Mouse (Mus musculus): ENCODE data around the gene Pomt1. TPM values are rescaled to one million over a fixed set of nuclear protein-coding genes. Genes with fewer than 3 reads are reported as not detected.

Gene Pomt1
- polyA plus RNA-seq (2015; fragmentation: Nextera tagmentation; extraction: Ambion mirVana), result 24.4 and 24.9 TPM in 2 replicates

DNA sequence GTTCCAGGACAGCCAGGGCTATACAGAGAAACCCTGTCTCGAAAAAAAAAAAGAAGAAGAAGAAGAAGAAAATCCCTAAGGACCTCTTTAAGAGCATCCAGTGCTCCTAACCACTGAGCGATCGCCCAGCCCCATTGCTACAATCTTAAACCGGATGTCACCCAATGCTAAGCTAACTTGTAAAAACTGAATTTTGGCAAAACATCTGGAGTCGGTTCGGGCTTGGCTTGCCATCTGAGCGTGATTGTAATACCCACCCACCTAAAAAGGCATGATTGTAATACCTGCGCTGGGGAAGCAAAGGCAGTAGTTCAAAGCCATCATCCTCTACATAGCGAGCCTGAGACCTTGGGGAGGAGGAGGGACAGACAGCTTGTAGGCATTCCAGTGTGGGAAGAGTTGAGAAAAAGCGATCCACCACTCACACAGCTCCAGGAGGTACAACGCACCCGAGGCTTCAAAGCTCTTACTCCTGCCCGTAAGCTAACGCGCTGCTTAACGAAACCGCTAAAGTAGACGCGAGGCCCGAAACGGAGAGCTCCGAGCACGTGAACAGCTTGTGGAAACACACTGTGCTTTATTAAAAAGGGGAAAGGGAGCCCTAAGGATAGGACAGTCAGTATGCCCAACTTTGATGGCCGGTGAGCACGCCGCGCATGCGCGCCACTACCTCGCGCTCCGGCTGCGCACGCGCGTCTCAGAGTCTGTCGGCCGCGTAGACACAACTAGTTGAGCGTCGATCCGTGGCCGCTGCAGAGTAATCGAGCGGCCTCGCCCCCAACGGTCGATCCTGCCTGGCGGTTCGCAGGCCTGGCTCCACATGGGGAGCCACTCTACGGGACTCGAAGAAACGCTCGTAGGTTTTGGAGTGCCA lies at the start of gene Pomt1:
Gene Pomt1, plus strand, starts transcription at position 705 of the 874 bp plus-strand sequence.
- no peaks in the 10 kb centered on the region for H3K9me3 ChIP-seq
- H3K36me3 ChIP-seq, result peaks cover 42% of the 10 kb centered on the region
- peak within 1 kb of the TSS; percentile 84 for H3K9ac ChIP-seq
- H3K4me3 ChIP-seq, result peak within 1 kb of the TSS; percentile 59
- ATAC-seq (ENCODE audit: low FRiP score), result peak; percentile 92
- peaks cover 28% of the 10 kb centered on the region for H3K4me1 ChIP-seq (replicated peaks)
- no peaks in the 10 kb centered on the region for H3K27me3 ChIP-seq
- WGBS, result under 1% methylated on average over 54 of the region's 54 CpGs
- H3K27ac ChIP-seq, result peak within 1 kb of the TSS; percentile 88
- peak within 1 kb of the TSS; percentile 92 for H3K4me2 ChIP-seq

DNA sequence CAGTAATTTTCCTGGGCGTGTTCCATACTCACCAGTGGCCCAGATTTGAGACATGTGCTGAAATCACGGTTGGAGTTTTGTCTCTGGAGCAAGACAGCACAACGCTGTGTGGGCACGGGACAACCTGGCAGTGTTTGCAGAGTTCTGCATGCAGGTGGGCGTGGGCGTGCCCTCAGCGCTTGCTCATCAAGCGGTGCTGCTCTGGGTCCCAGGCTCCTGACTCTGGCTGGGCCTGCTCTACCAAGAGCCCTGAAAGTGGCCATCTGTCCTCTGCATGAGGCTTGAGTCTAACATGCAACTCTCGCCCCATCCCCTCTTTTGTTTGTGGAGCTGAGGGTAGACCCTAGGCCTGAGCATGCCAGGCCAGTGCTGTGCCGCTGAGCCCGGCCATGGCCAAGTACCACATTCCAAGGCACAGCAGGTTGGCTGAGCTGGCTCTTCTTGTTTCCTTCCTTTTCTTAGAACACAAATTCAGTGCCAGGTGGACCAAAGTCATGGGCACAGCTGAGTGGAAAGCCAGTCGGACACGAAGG lies 49.3 kb upstream of the Pomt1 start:
- Histone ChIP-seq H3K9ac (no peak overlapping the region), H3K27me3 (no peaks in the 10 kb centered on the region), H3K36me3 (peaks cover 85% of the 10 kb centered on the region), H3K27ac (no peak overlapping the region), H3K4me3 (no peak overlapping the region), H3K4me1 (replicated peaks) (peaks cover 20% of the 10 kb centered on the region), H3K9me3 (no peaks in the 10 kb centered on the region), H3K4me2 (no peak overlapping the region)
- ATAC-seq (ENCODE audit: low FRiP score), result no peak
- 93% methylated on average over 13 of the region's 13 CpGs for WGBS

DNA sequence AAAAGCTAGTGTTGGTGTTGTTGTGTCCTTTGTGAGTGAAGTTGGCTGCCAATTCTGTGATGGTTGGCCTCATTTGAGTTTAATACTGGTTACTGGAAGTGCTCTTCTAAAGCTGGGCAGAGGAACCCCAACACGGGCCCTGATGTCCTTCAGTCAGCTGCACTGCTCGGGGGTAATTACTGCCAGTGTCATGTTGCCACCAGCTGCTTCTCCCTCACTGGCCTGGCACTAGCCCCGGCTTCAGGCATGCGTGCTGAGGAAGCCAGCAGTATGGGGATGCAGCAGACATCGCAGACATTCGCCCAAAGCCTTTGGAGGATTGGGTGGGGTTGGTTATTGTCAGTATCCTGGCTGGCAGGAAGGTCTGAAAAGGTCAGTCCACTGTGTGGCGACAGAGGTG lies 48.7 kb upstream of the Pomt1 start:
- WGBS, result 83% methylated on average over 7 of the region's 7 CpGs
- no peak overlapping the region for H3K4me2 ChIP-seq
- H3K9ac ChIP-seq, result no peak overlapping the region
- H3K4me3 ChIP-seq, result no peak overlapping the region
- H3K36me3 ChIP-seq, result peaks cover 90% of the 10 kb centered on the region
- ATAC-seq (ENCODE audit: low FRiP score), result no peak
- H3K27ac ChIP-seq, result no peak overlapping the region
- H3K4me1 ChIP-seq (replicated peaks), result peaks cover 15% of the 10 kb centered on the region
- H3K27me3 ChIP-seq, result no peaks in the 10 kb centered on the region
- H3K9me3 ChIP-seq, result no peaks in the 10 kb centered on the region

DNA sequence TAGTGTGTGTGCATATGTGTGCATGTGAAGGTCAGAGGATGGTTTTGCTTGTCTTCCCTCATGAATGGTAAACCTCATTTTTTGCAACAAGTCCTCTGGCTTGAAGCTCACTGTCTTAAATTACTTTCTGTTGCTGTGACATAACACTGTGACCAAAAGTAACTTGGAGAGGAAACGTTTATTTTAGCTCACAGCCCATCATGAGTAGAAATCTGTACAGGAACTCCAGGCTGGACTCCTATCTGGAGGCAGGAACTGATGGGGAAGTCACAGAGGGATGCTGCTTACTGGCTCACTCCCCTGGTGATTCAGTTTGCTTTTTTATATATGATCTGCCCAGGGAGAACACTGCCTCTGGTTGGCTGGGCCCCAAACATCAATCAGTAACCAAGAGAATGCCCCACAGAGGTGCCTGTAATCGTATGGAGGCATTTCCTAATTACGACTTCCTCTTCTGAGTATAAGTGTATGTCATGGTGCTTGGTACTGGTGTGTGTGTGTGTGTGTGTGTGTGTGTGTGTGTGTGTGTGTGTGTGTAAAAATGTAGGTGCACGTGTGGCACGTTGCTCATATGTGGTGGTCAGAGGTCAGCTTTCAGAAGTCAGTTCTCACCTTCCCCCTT lies 47.2 kb upstream of the Pomt1 start:
- ATAC-seq (ENCODE audit: low FRiP score), result no peak
- Histone ChIP-seq H3K27me3 (no peaks in the 10 kb centered on the region), H3K4me3 (no peak overlapping the region), H3K4me1 (replicated peaks) (peaks cover under 1% of the 10 kb centered on the region), H3K4me2 (no peak overlapping the region), H3K27ac (no peak overlapping the region), H3K9ac (no peak overlapping the region), H3K36me3 (peaks cover 93% of the 10 kb centered on the region), H3K9me3 (no peaks in the 10 kb centered on the region)
- 86% methylated on average over 5 of the region's 5 CpGs for WGBS

DNA sequence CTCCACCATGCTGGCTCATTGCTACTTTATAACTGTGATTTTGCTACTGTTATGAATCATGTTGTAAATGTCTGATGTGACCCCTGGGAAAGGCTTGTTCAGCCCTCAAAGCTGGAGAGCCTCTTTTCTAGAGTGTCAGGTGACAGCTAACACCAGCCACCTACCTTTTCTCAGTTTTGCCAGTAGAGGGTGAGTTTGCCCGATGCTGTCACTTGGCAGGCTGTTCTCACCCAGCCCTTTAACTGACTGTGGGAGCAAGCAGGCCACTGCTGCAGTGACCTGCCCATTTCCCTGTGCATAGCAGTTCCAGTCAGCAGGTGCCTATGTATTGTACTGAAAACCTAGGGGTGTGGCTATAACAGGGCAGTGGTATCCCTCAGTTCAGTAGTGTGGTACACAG lies 45.8 kb upstream of the Pomt1 start:
- Histone ChIP-seq H3K4me2 (no peak overlapping the region), H3K36me3 (peaks cover 96% of the 10 kb centered on the region), H3K27me3 (no peaks in the 10 kb centered on the region), H3K9ac (no peak overlapping the region), H3K4me3 (no peak overlapping the region), H3K9me3 (no peaks in the 10 kb centered on the region), H3K4me1 (replicated peaks) (no peaks in the 10 kb centered on the region), H3K27ac (no peak overlapping the region)
- 86% methylated on average over 1 of the region's 1 CpGs for WGBS
- no peak for ATAC-seq (ENCODE audit: low FRiP score)

DNA sequence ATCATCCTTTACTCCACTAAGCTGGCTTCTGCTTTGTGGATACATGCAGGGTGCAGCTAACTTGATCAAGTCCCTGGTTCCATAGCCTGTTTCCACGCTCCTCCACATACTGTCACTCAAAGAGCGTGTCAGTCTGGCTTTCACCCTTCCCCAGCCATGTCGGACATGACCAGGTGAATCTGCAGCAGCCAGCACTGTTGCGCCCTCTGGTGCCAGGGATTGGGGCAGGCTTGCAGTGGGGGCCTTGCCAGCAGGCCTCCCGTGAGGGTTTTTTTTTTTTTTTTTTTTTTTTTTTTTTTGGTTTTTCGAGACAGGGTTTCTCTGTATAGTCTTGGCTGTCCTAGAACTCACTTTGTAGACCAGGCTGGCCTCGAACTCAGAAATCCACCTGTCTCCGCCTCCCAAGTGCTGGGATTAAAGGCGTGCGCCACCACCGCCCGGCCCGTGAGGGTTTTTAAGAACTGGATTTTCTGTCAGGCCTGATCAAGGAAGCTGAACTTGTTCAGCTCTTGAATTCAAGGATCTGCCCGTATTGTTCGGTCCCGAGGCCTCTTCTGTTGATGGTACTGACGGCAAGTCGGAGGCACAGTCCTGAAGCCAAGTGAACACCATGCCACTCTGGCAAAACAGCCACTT lies 44.4 kb upstream of the Pomt1 start:
- Histone ChIP-seq H3K9ac (no peak overlapping the region), H3K4me1 (replicated peaks) (no peaks in the 10 kb centered on the region), H3K36me3 (peaks cover 97% of the 10 kb centered on the region), H3K9me3 (no peaks in the 10 kb centered on the region), H3K4me3 (no peak overlapping the region), H3K27me3 (no peaks in the 10 kb centered on the region), H3K27ac (no peak overlapping the region), H3K4me2 (no peak overlapping the region)
- WGBS, result 87% methylated on average over 16 of the region's 18 CpGs
- ATAC-seq (ENCODE audit: low FRiP score), result no peak

DNA sequence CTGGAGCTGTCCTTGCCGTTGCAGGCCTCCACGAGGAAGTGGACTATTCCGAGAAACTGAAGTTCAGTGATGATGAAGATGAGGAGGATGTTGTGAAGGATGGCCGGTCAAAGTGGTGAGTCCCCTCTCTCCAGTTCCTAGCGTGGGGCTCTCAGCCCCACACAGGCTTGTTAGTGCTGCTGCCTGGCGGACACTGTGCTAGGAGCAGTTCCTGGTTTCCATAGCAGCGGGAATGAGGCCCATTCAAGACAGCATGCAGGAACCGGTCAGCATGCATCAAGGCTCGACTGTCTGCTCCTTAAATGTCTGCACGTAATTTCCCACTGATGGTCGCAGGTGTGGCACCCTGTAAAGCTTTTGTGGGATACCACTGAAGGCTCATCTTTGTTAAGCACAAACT lies 37.4 kb upstream of the Pomt1 start:
- 80% methylated on average over 11 of the region's 11 CpGs for WGBS
- H3K9me3 ChIP-seq, result no peaks in the 10 kb centered on the region
- H3K36me3 ChIP-seq, result peaks cover 100% of the 10 kb centered on the region
- no peak for ATAC-seq (ENCODE audit: low FRiP score)
- H3K9ac ChIP-seq, result no peak overlapping the region
- no peak overlapping the region for H3K4me2 ChIP-seq
- H3K27ac ChIP-seq, result no peak overlapping the region
- no peaks in the 10 kb centered on the region for H3K27me3 ChIP-seq
- no peak overlapping the region for H3K4me3 ChIP-seq
- H3K4me1 ChIP-seq (replicated peaks), result 0 out of 2 replicates have a peak, but pooled peaks cover 3% of the 10 kb centered on the region

DNA sequence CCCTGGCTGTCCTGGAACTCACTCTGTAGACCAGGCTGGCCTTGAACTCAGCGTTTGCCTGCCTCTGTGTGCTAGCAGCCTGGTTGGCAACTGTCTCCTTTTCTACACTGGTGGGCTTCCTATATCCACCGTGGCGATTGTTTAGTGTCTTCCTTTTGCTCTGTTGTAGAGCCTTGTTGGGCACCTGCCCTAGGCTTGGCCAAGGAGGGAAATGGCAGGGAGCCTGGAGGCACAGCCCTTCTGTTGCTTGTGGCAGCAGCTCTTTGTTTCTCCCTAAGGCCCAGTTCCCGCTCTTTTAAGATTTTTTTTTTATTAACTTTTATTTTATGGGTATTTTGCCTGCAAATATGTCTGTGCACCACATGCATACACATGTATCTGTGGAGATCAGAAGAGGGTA lies 36.4 kb upstream of the Pomt1 start:
- ATAC-seq (ENCODE audit: low FRiP score), result no peak
- Histone ChIP-seq H3K27me3 (no peaks in the 10 kb centered on the region), H3K4me2 (no peak overlapping the region), H3K27ac (peak overlapping the region; percentile 40; the same call in 1 of the 2 replicates), H3K9ac (no peak overlapping the region), H3K9me3 (no peaks in the 10 kb centered on the region), H3K4me1 (replicated peaks) (0 out of 2 replicates have a peak, but pooled peaks cover 3% of the 10 kb centered on the region), H3K36me3 (peaks cover 100% of the 10 kb centered on the region), H3K4me3 (no peak overlapping the region)
- 95% methylated on average over 4 of the region's 4 CpGs for WGBS

DNA sequence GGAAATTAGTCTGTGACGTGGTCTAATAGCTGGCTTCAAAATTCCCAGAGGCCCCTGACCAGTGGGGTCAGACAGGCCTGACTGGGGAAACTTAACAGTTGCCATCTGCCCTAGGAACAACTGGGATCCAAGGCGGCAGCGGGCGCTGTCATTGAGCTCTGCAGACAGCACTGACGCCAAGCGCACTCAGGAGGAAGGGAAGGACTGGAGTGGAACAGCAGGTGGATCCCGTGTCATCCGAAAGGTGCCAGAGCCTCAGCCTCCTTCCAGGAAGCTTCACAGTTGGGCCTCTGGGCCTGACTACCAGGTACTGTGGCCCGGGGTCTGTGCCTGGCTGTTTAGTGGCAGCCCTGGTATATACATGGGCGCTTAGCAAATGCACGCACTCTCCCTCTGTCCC lies 35.7 kb upstream of the Pomt1 start:
- Histone ChIP-seq H3K27me3 (no peaks in the 10 kb centered on the region), H3K27ac (peak overlapping the region; percentile 66), H3K36me3 (peaks cover 100% of the 10 kb centered on the region), H3K9ac (no peak overlapping the region), H3K4me3 (no peak overlapping the region), H3K9me3 (no peaks in the 10 kb centered on the region), H3K4me2 (no peak overlapping the region), H3K4me1 (replicated peaks) (0 out of 2 replicates have a peak, but pooled peaks cover 3% of the 10 kb centered on the region)
- 88% methylated on average over 11 of the region's 11 CpGs for WGBS
- ATAC-seq (ENCODE audit: low FRiP score), result no peak

DNA sequence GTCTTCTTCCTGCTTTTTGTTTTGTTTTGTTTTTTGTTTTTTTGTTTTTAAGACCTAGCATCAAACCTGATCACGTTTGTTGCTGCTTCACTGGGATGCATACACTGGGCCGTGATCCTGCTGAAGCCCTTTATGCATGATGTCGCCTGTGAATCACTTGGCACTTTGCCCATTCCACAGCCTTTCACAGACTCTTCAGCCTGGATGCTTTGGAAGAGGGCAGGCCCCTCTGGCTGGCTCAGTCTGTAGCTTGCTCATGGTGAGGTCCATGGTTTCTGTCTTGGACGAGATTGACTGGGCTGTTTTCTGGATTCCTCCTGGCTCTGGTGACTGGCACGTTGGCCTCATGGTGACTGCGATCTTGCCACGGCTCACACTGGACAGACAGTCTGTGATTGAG lies 34.9 kb upstream of the Pomt1 start:
- 0 out of 2 replicates have a peak, but pooled peaks cover 3% of the 10 kb centered on the region for H3K4me1 ChIP-seq (replicated peaks)
- peaks cover 100% of the 10 kb centered on the region for H3K36me3 ChIP-seq
- peak overlapping the region; percentile 66 for H3K27ac ChIP-seq
- H3K9ac ChIP-seq, result no peak overlapping the region
- no peaks in the 10 kb centered on the region for H3K27me3 ChIP-seq
- ATAC-seq (ENCODE audit: low FRiP score), result peak; percentile 71; the same call in 1 of the 2 replicates
- H3K4me3 ChIP-seq, result no peak overlapping the region
- no peak overlapping the region for H3K4me2 ChIP-seq
- 51% methylated on average over 7 of the region's 7 CpGs for WGBS
- H3K9me3 ChIP-seq, result no peaks in the 10 kb centered on the region

DNA sequence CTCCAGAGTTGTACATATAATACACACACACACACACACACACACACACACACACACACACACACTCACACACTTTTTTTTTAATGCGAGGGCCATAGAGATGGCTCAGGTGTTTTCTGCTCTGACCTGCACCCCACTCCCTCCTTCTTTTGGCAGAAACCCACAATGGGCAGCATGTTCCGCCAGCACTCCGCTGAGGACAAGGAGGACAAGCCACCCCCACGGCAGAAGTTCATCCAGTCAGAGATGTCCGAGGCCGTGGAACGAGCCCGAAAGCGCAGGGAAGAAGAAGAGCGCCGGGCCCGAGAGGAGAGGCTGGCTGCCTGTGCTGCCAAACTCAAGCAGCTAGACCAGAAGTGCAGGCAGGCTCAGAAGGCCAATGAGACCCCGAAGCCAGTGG lies 32.5 kb upstream of the Pomt1 start:
- Histone ChIP-seq H3K4me2 (no peak overlapping the region), H3K4me3 (no peak overlapping the region), H3K36me3 (peaks cover 100% of the 10 kb centered on the region), H3K4me1 (replicated peaks) (0 out of 2 replicates have a peak, but pooled peaks cover 3% of the 10 kb centered on the region), H3K9me3 (no peaks in the 10 kb centered on the region), H3K9ac (no peak overlapping the region), H3K27ac (no peak overlapping the region), H3K27me3 (no peaks in the 10 kb centered on the region)
- ATAC-seq (ENCODE audit: low FRiP score), result no peak
- WGBS, result 92% methylated on average over 13 of the region's 13 CpGs

DNA sequence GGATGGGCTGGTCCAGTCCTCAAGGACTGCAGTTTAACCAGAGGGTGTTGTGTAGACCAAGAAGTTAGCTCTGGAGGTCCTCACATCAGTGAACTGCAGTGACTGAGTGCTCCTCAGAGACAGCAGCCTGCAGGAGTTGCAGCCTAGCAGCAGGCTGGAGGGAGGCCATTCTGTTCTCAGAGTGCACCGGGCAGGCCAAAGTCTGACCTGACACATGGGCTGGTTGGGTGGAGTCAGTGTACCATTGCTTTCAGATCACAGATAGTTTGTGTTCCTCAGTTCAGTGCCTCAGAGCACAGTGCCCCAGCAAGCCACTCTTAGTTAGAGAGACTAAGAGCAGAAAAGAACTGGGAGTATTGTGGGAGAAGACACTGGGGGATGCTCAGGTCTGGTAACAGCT lies 28.7 kb upstream of the Pomt1 start:
- peaks cover 98% of the 10 kb centered on the region for H3K36me3 ChIP-seq
- 97% methylated on average over 1 of the region's 1 CpGs for WGBS
- no peak overlapping the region for H3K9ac ChIP-seq
- no peak overlapping the region for H3K4me2 ChIP-seq
- H3K4me3 ChIP-seq, result no peak overlapping the region
- H3K27ac ChIP-seq, result no peak overlapping the region
- H3K27me3 ChIP-seq, result no peaks in the 10 kb centered on the region
- no peaks in the 10 kb centered on the region for H3K9me3 ChIP-seq
- no peak for ATAC-seq (ENCODE audit: low FRiP score)
- 0 out of 2 replicates have a peak, but pooled peaks cover under 1% of the 10 kb centered on the region for H3K4me1 ChIP-seq (replicated peaks)
